24 mouse cellular contexts compared by ENCODE assay signal in genomic region chr9:51653376-51654292, GRCm38 (mm10).
DNase-seq lines count a peak whose midpoint lies in the region; ATAC-seq lines count a peak whose summit lies in the region.
"Had no signal": no experiment of that assay in that cellular context is flagged by ENCODE, and none has a peak within 500 bp of the region (broad histone marks: within the 10 kb centered on the region; RNA-seq: fewer than 3 reads in every experiment).

No protein-coding gene starts in this region.

- no peaks in the 10 kb centered on the region for H3K4me1 ChIP-seq in forebrain, embryonic 11.5 days (replicated peaks; ENCODE audit: control insufficient read depth, insufficient read depth, low read length)
- no peaks in the 10 kb centered on the region for H3K4me1 ChIP-seq in forebrain, embryonic 10.5 days
- no peaks in the 10 kb centered on the region for H3K4me1 ChIP-seq in midbrain, embryonic 11.5 days (ENCODE audit: control insufficient read depth, insufficient read depth, low read length)
- H3K4me1 ChIP-seq in midbrain, embryonic 10.5 days = no peaks in the 10 kb centered on the region
- no peaks in the 10 kb centered on the region for H3K4me1 ChIP-seq in forebrain, embryonic 14.5 days (ENCODE audit: control insufficient read depth, insufficient read depth, low read length)
- H3K4me1 ChIP-seq: embryonic facial prominence, embryonic 12.5 days; heart, embryonic 15.5 days; liver, embryonic 13.5 days had no signal

- no peak overlapping the region for H3K9ac ChIP-seq in forebrain, embryonic 11.5 days (ENCODE audit: low read length)
- no peak overlapping the region for H3K9ac ChIP-seq in midbrain, embryonic 11.5 days (ENCODE audit: low read length)
- H3K9ac ChIP-seq in forebrain, embryonic 14.5 days (ENCODE audit: low read length) = no peak overlapping the region
- H3K9ac ChIP-seq: embryonic facial prominence, embryonic 12.5 days; heart, embryonic 15.5 days; limb, embryonic 12.5 days; liver, embryonic 13.5 days; lung, embryonic 14.5 days had no signal

- no peaks in the 10 kb centered on the region for H3K27me3 ChIP-seq in forebrain, embryonic 11.5 days (ENCODE audit: control insufficient read depth, insufficient read depth, low read length)
- H3K27me3 ChIP-seq in forebrain, embryonic 10.5 days (ENCODE audit: poor library complexity, severe bottlenecking) = no peaks in the 10 kb centered on the region
- no peaks in the 10 kb centered on the region for H3K27me3 ChIP-seq in midbrain, embryonic 11.5 days (ENCODE audit: control insufficient read depth, insufficient read depth, low read length)
- no peaks in the 10 kb centered on the region for H3K27me3 ChIP-seq in midbrain, embryonic 10.5 days (ENCODE audit: low read depth, poor library complexity, severe bottlenecking)
- H3K27me3 ChIP-seq in forebrain, embryonic 14.5 days (replicated peaks; ENCODE audit: control insufficient read depth, insufficient read depth, low read length) = no peaks in the 10 kb centered on the region
- H3K27me3 ChIP-seq: embryonic facial prominence, embryonic 12.5 days; heart, embryonic 15.5 days; limb, embryonic 12.5 days; liver, embryonic 13.5 days had no signal

- no peak for DNase-seq in forebrain, embryonic 11.5 days (ENCODE audit: low spot score)
- no peak for DNase-seq in forebrain, embryonic 10.5 days (ENCODE audit: extremely low spot score, low spot score)
- peak; percentile 12 for DNase-seq in midbrain, embryonic 11.5 days (ENCODE audit: low spot score, missing footprints)
- no peak for DNase-seq in midbrain, embryonic 10.5 days (ENCODE audit: low spot score)
- peak; percentile 67 for DNase-seq in forebrain, embryonic 14.5 days (ENCODE audit: low spot score)
- DNase-seq in retina, postnatal 1 day = peak; percentile 18
- no peak for DNase-seq in kidney, adult 11 months
- DNase-seq: adrenal gland, postnatal 25 days; cerebellum, adult 2 months; gastrocnemius, postnatal 14 days; heart, adult 2 months; liver, embryonic 13.5 days; lung, embryonic 14.5 days; lung, postnatal 4 days; right cerebral cortex, postnatal 14 days; thymus, postnatal 36 days had no signal

- 66% methylated on average over 4 of the region's 4 CpGs for WGBS in forebrain, embryonic 11.5 days
- WGBS in forebrain, embryonic 10.5 days = 93% methylated on average over 4 of the region's 4 CpGs
- 86% methylated on average over 4 of the region's 4 CpGs for WGBS in midbrain, embryonic 11.5 days
- WGBS in midbrain, embryonic 10.5 days = 89% methylated on average over 4 of the region's 4 CpGs
- 50% methylated on average over 4 of the region's 4 CpGs for WGBS in forebrain, embryonic 14.5 days

- no peaks in the 10 kb centered on the region for H3K9me3 ChIP-seq in forebrain, embryonic 11.5 days (ENCODE audit: control insufficient read depth, low read length)
- H3K9me3 ChIP-seq in forebrain, embryonic 10.5 days = no peaks in the 10 kb centered on the region
- no peaks in the 10 kb centered on the region for H3K9me3 ChIP-seq in midbrain, embryonic 11.5 days (ENCODE audit: control insufficient read depth, low read length)
- H3K9me3 ChIP-seq in midbrain, embryonic 10.5 days (replicated peaks) = no peaks in the 10 kb centered on the region
- H3K9me3 ChIP-seq in forebrain, embryonic 14.5 days (replicated peaks; ENCODE audit: control insufficient read depth, low read length) = no peaks in the 10 kb centered on the region
- H3K9me3 ChIP-seq: embryonic facial prominence, embryonic 12.5 days; G1E; heart, embryonic 15.5 days; limb, embryonic 12.5 days; liver, embryonic 13.5 days had no signal

- H3K27ac ChIP-seq in forebrain, embryonic 11.5 days (ENCODE audit: low read depth, low read length) = no peak overlapping the region
- no peak overlapping the region for H3K27ac ChIP-seq in forebrain, embryonic 10.5 days
- H3K27ac ChIP-seq in midbrain, embryonic 11.5 days (ENCODE audit: low read depth, low read length) = no peak overlapping the region
- no peak overlapping the region for H3K27ac ChIP-seq in midbrain, embryonic 10.5 days (replicated peaks)
- H3K27ac ChIP-seq in forebrain, embryonic 14.5 days (ENCODE audit: low read depth, low read length) = no peak overlapping the region
- H3K27ac ChIP-seq: embryonic facial prominence, embryonic 12.5 days; heart, adult 2 months; heart, embryonic 15.5 days; kidney, postnatal 0 days; limb, embryonic 12.5 days; liver, embryonic 13.5 days had no signal

- no peak overlapping the region for H3K4me2 ChIP-seq in forebrain, embryonic 11.5 days (ENCODE audit: low read depth, low read length, severe bottlenecking)
- no peak overlapping the region for H3K4me2 ChIP-seq in midbrain, embryonic 11.5 days
- no peak overlapping the region for H3K4me2 ChIP-seq in forebrain, embryonic 14.5 days (ENCODE audit: low read length)
- H3K4me2 ChIP-seq: embryonic facial prominence, embryonic 12.5 days; heart, embryonic 15.5 days; limb, embryonic 12.5 days; liver, embryonic 13.5 days; lung, embryonic 14.5 days had no signal

- H3K4me3 ChIP-seq in forebrain, embryonic 11.5 days (ENCODE audit: low read depth, low read length) = no peak overlapping the region
- H3K4me3 ChIP-seq in forebrain, embryonic 10.5 days = no peak overlapping the region
- H3K4me3 ChIP-seq in midbrain, embryonic 11.5 days (ENCODE audit: low read depth, low read length) = no peak overlapping the region
- no peak overlapping the region for H3K4me3 ChIP-seq in midbrain, embryonic 10.5 days
- no peak overlapping the region for H3K4me3 ChIP-seq in forebrain, embryonic 14.5 days (ENCODE audit: low read depth, low read length)
- H3K4me3 ChIP-seq: embryonic facial prominence, embryonic 12.5 days; erythroblast, embryonic 14.5 days; heart, adult 2 months; heart, embryonic 15.5 days; limb, embryonic 12.5 days; liver, embryonic 13.5 days; myocyte had no signal

- H3K36me3 ChIP-seq in forebrain, embryonic 11.5 days (ENCODE audit: control insufficient read depth, insufficient read depth, low read length) = no peaks in the 10 kb centered on the region
- no peaks in the 10 kb centered on the region for H3K36me3 ChIP-seq in forebrain, embryonic 10.5 days (replicated peaks)
- H3K36me3 ChIP-seq in midbrain, embryonic 11.5 days (ENCODE audit: control insufficient read depth, insufficient read depth, low read length) = no peaks in the 10 kb centered on the region
- no peaks in the 10 kb centered on the region for H3K36me3 ChIP-seq in midbrain, embryonic 10.5 days
- no peaks in the 10 kb centered on the region for H3K36me3 ChIP-seq in forebrain, embryonic 14.5 days (ENCODE audit: control insufficient read depth, insufficient read depth, low read length)
- H3K36me3 ChIP-seq: embryonic facial prominence, embryonic 12.5 days; G1E; heart, embryonic 15.5 days; limb, embryonic 12.5 days; liver, embryonic 13.5 days had no signal

- ATAC-seq in forebrain, embryonic 11.5 days (replicated peaks; ENCODE audit: low FRiP score) = 0 out of 2 replicates have a peak, but pooled peaks have one; percentile 33
- ATAC-seq in midbrain, embryonic 11.5 days (ENCODE audit: low FRiP score) = no peak
- ATAC-seq in forebrain, embryonic 14.5 days = peak; percentile 78
- ATAC-seq: intestine, postnatal 0 days had no signal

Comparison
In these comparisons a context has a peak if more than half of its experiments do, and no peak if none do; other contexts are left out.
1. DNase-seq: peak in midbrain, embryonic 11.5 days (single experiment), forebrain, embryonic 14.5 days (single experiment) and retina, postnatal 1 day (single experiment); none in forebrain, embryonic 11.5 days (single experiment), forebrain, embryonic 10.5 days (single experiment), midbrain, embryonic 10.5 days (single experiment) and kidney, adult 11 months (single experiment).